Mouse (Mus musculus): ENCODE data around the gene Srgap3.

Gene Srgap3

DNA sequence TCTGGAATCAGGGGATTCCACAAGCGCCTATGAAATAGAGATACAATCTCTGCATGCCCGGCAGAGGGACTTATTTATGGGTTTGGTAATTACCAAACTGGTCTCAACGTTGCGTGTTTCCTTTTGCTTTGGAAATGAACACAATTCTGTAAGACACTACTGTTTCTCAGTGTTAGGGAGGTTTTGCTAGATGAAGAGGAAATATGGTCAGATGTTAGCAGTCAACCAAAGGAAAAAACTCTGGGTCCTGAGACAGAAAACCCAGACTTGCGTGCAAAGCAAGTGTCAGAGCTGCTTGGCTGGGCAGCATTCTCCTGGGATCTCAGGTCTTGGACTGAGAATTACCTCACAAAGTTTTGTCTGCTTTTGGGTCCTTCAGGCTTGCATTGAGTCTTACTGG, 34.5 kb downstream of the Srgap3 start:
- no peak for DNase-seq (ENCODE audit: low spot score in 2 of 2)

DNA sequence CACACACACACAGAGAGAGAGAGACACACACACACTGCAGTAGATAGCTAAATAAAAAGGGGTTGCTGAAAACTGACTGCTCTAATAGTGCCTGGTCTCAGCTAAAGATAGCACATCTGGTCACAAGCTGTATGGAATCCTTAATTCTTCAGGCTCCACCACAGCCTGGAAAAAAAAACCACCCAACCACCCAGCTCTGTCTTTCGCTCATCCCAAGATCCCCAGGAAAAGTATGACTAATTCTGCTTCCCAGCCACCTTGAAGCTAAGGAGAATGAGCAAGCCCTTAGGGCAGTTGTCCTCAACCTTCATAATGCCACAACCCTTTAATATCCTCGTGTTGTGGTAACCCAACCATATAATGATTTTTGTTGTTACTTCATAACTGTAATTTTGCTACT, 37.4 kb downstream of the Srgap3 start:
- no peak for DNase-seq (ENCODE audit: low spot score in 2 of 2)

GRCm38 (mm10) chr6:112907887-112908584, 39.0 kb downstream of the Srgap3 start:
- no peak for DNase-seq (ENCODE audit: low spot score in 2 of 2)

GRCm38 (mm10) chr6:112903796-112904195, 43.3 kb downstream of the Srgap3 start:
- DNase-seq (ENCODE audit: low spot score in 2 of 2): no peak

GRCm38 (mm10) chr6:112903226-112903625, 43.8 kb downstream of the Srgap3 start:
- DNase-seq (ENCODE audit: low spot score in 2 of 2): peak in 1 of 2 experiments; percentile 37

- DNase-seq (ENCODE audit: low spot score in 2 of 2): no peak
Observed at GRCm38 (mm10) chr6:112902791-112903190, 44.3 kb downstream of the Srgap3 start.

DNA sequence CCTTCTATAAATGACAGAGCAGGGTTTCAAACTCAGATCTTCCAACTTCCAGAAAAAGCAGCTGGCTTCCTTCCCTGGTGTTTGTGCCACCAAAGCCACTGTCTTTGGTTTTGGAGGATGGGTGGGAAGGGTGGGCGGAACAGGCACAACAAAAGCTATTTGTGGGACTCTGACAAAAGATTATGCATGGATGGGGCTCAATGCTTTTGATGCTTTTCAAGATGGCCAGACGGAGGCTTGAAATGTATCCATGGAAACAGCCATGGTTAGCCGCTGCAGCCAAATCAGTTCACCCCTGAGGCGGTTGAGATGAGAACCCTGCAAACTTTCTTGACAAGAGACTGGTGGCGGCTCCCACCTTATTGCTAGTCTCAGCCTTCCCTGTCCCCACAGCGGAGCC, 46.8 kb downstream of the Srgap3 start:
- DNase-seq (ENCODE audit: low spot score in 2 of 2): peak; percentile 53 to 64

DNA sequence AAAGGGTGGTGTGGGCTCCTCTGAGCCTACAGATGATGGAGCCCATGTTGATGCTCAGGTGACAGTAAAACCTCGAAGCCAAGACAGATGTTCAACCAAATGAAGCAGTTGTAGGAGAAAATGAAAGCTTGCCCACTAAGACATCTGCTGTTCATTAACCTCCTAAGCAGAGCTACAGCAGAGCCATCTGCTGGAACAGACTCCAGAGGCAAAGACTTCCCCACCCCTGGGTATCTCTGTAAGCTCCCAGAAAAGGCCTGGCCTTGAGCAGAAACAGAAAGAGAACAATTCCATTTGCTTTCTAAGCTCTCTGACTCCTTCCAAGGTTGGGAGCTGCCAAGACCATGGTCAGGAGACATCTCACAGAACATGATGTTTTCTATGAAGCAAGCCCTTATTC, 47.4 kb downstream of the Srgap3 start:
- DNase-seq (ENCODE audit: low spot score in 2 of 2): no peak

DNA sequence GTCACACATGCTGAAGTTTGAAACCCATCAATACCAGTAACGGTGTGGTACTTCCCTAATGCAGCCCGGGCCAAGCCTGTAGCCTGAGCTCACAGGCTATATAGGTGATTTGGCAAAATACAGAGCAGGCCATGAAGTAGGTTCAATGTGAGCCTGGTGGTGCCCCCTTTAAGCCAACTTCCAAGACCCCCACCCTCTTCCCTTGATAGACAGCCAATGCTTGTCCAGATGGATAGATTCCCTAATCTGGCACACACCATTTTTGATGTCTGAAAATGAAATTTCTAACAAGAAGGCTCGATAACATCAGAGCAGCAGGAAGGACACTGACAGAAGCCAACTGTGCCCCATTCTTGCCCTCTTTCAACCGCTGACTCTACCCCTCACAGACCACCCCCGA, 47.8 kb downstream of the Srgap3 start:
- DNase-seq (ENCODE audit: low spot score in 2 of 2): no peak

GRCm38 (mm10) chr6:112898435-112898834, 48.6 kb downstream of the Srgap3 start:
- no peak for DNase-seq (ENCODE audit: low spot score in 2 of 2)

- no peak for DNase-seq (ENCODE audit: low spot score in 2 of 2)
Observed at GRCm38 (mm10) chr6:112896372-112896771, 50.7 kb downstream of the Srgap3 start.

GRCm38 (mm10) chr6:112890331-112890751, 56.7 kb downstream of the Srgap3 start:
- no peak for DNase-seq (ENCODE audit: low spot score in 2 of 2)

DNA sequence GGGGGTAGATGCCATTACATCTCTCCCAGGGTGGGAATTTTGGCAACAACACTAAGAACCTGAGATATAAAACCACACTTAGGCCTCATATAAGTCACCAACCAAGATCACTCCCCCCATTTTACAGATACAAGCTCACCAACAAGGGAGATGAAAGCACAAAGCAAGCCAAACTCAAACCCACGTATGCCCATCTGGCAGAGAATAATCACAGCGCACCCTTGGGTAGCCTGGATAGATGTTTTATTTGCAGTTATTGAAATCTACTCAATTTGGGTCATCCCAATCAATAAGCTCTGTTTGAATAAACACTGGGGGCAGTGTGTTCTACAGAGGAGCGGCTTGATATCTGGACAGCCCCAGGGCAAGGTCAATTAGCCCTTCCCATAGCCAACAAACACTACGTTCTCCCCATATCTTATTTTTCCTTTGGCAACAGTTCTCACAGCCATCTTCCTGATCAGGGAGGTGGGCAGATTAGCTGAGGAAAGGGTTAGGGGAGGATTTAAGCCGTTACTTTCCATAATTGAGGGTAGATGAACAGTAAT, 63.4 kb downstream of the Srgap3 start:
- DNase-seq (ENCODE audit: low spot score in 2 of 2): no peak

DNA sequence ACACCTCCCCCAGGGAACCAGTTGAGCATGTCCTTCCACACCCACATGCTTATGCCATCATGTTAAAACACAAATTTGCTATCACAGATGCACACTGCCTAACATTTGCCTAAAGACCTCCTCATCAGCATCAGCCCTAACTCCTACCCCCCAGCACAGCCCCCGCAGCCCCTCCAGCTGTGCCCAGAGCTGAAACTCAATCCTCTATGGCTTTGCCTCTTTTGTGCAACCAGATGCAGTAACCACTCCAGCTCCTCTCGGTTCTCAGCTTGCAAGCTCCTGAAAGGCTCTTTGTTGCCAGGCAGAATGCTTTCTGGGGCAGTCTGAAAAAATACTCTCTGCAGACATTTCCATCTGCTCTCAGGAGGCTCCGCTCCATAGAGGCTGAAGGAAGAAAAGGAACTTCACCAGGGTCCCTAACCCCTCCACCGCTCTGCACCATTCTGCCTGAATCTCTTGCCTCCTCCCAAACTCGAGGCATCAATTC, 67.0 kb downstream of the Srgap3 start:
- DNase-seq (ENCODE audit: low spot score in 2 of 2): peak; percentile 80 to 89

DNA sequence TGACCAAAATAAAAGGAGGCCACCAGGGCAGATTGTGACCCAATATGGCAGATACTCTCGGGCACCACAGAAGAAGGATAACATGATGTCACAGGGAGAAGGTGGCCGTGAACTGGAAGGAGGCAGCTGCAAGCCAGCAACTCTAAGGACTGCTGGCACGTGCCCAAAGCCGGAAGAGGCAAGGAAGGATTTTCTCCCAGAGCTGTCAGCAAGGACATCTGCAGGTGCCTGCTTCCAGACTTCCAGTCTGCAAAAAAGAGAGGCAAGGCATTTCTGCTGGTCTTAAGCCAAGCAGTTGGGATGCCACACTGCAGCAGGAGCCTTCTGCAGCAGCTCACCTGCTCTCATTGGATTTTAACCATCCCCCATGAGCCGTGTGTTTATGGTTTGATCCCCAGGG, 67.9 kb downstream of the Srgap3 start:
- DNase-seq (ENCODE audit: low spot score in 2 of 2): peak; percentile 77 to 78

DNA sequence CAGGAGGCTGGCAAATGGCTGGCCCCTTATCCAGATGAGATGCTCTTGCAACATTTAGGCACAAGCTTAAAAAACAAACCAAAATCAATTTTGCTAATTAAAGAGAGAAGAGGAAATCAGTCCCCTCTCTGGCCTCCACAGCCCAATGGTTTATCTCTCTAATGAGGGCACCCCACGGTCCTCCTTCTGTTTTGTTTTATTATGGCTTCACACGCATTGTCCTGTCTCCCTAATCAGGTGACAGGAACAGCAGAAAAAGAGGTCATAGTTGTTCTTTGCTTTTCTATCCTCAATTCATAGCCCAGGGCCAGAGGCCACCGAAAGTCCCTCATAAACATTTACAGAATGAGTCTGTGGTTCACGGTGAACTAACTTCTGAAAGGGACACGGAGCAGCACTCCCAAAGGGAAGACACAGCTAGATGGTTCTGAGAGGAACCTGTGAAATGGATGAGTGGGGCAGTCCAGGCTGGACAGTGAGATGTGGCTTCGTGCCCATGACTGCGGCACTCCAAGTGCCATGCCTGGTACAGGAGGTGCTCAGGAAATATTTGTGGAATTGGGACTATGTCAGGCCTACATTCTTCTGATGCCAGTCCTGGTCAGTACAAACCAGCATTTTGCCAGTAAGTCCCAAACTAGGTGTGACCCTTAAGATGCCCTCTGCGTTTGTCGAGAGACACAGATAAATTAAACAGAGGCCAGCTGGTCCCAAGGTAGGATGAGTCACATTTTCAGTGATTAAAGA, 73.8 kb downstream of the Srgap3 start:
- no peak for DNase-seq (ENCODE audit: low spot score in 2 of 2)

DNA sequence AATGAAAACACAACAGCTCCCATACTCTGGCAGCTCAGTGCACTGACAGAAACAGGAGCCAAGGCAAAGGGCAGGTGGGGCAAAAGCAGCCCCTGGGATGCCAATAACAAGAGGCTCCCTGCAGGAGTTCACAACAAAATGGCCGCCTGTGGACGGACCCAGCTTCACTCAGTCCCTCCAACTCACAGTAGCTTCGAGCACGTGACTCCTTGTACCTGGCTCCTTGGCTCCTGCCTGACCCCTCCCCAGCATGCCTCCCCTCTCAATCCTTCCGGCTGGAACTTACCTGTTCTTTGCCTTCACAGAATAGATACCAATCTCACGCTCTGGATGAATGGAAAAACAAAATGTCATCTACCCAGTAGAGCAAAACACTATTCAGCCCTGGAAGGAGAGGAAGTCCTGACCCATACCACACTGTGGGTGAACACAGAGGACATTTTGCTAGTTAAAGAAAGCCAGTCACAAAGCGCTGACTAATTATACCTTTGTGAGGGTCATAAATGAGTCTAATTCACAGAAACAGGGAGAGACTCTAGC, 75.8 kb downstream of the Srgap3 start:
- DNase-seq (ENCODE audit: low spot score in 2 of 2): no peak

DNA sequence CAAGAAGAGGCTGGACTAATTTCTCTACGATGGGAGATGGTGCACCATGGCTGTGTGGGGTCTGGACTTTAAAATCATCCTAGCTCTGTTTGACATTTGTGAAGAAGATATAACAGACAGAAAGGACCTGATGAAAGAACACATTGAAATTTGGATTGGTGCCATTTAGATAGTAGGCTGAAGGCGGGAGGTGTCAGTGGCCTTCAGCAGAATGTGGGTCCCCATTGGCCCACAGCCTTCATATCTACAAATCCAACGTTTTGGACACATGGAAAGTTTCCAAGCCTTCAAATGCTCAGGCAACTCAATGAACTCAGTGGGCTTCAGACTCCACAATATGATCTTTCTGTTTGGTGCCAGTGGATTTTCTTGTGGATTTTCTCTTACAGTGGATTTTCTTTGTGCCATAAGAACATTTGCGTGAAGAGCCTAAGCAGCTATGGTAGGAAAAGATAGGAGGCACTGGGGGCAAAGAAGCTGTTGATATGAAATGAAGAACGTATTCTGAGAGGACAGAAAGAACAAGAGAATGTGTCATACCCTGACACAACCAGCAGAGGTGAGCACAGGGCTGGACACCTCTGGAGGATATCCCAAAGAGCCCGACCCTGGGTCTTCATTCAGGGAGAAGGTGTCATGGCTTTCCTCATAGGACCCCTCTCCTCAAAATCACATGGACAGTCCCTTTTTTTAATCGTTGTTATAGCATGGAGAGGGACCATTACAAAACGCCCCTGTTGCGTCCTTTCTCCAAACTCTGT, 78.7 kb downstream of the Srgap3 start:
- no peak for DNase-seq (ENCODE audit: low spot score in 2 of 2)

DNA sequence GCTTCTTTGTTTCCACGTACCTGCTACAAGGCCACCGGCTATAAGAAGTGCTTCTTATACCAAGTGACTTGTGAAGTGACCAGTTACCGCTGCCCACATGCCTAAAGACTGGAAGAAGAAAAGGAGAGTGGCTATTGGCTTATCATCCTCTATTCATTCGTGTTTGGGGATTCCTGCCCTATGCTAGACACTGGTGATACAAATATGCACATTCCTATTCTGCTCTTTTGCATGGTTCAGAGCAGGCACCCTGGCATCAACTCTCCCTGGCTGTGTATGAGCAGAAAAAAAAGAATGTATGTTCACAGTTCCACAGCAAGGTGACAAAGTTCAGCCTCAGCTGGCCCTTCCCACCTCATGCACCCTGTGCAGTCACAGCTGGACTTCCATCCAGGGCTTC, 81.0 kb downstream of the Srgap3 start:
- DNase-seq (ENCODE audit: low spot score in 2 of 2): no peak

- DNase-seq (ENCODE audit: low spot score in 2 of 2): peak; percentile 68 to 69
Observed at GRCm38 (mm10) chr6:112865021-112865531, 82.0 kb downstream of the Srgap3 start.

DNA sequence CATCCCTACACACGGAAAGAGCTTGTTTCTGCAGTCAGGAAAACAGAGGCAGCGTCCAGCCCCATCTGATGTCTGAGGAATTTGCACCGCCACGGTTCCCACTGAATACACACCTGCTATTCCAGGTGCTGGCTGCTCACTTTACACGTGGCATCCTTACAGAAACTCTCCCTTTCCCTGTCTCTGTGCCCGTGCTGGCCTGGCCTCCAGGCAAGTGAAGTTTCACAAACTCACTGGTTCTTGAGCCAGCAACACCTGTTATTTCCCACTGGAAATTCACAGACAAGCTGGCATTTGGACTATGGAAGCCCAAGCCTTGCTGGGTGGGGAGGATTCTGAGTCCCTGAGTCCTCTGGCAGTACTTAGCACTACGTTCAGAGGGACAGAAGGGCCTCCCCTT, 84.6 kb downstream of the Srgap3 start:
- no peak for DNase-seq (ENCODE audit: low spot score in 2 of 2)

Measured in right cerebral cortex, postnatal 10 days (tissue).